9 mouse cellular contexts compared by ENCODE assay signal in the genomic region with DNA sequence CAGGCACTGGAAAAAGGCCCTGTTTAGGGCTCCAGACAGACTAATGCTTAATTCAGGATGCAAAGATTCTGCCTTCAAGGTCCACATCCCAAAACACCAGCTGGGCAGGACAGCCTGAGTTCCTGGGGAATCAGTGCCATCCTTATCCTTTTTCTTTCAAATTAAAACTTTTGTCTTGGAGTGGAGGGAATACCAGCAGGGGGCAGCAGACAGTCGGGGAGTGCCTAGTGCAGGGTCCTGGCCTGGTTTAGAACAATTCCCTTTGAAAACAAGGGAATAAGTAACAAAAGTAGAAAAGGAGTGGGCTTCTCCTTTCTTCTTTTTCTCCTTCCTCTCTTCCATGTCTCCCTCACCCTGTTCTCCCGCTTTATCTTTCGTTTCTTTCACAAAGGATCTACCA. TPM values are rescaled to one million over a fixed set of nuclear protein-coding genes. Genes with fewer than 3 reads are reported as not detected.
DNase-seq lines count a peak whose midpoint lies in the region; ATAC-seq and TF ChIP-seq lines count a peak whose summit lies in the region.
"Had no signal": no experiment of that assay in that cellular context is flagged by ENCODE, and none has a peak within 500 bp of the region (broad histone marks: within the 10 kb centered on the region; RNA-seq: fewer than 3 reads in every experiment).

No protein-coding gene starts in this region.

- H3K27ac ChIP-seq in bone marrow macrophage, adult 2 months (ENCODE audit: insufficient read depth, low read depth, low read length), result no peak overlapping the region
- H3K27ac ChIP-seq in thymus, adult 2 months (ENCODE audit: control insufficient read depth, insufficient read depth, low read length), result no peak overlapping the region
- H3K27ac ChIP-seq: lung, embryonic 15.5 days had no signal

- no peaks in the 10 kb centered on the region for H3K4me1 ChIP-seq in bone marrow macrophage, adult 2 months (ENCODE audit: control insufficient read depth, insufficient read depth, low read length)
- H3K4me1 ChIP-seq in thymus, adult 2 months (replicated peaks; ENCODE audit: control insufficient read depth, insufficient read depth, low read length), result no peaks in the 10 kb centered on the region
- H3K4me1 ChIP-seq: lung, embryonic 15.5 days had no signal

- no peak overlapping the region for H3K4me3 ChIP-seq in bone marrow macrophage, adult 2 months (ENCODE audit: insufficient read depth, low read length)
- H3K4me3 ChIP-seq in thymus, adult 2 months (ENCODE audit: control insufficient read depth, insufficient read depth, low read length), result no peak overlapping the region
- H3K4me3 ChIP-seq: lung, embryonic 15.5 days had no signal

- intact Hi-C loops in heart, postnatal 25 days (cut with DNase I), result loop anchor here (1.0 to 2.0 kb wide), 2 partner anchors 122 to 196 kb away; a partner anchor contains a TSS

- no peak for TF ChIP-seq POLR2A in bone marrow macrophage, adult 2 months (IDR thresholded peaks at IDR 0.05; ENCODE audit: borderline replicate concordance, low read depth, low read length)
- no peak for TF ChIP-seq POLR2A in thymus, adult 2 months (IDR thresholded peaks at IDR 0.05; ENCODE audit: control insufficient read depth, extremely low read depth, insufficient read depth, low read length, poor library complexity)

- H3K36me3 ChIP-seq in thymus, adult 2 months (ENCODE audit: control insufficient read depth, insufficient read depth, low read length), result no peaks in the 10 kb centered on the region
- H3K36me3 ChIP-seq: lung, embryonic 15.5 days had no signal

- peak; percentile 61; the same call in 1 of the 2 replicates for ATAC-seq in erythroblast, adult 5-6 weeks (replicated peaks; ENCODE audit: low FRiP score, poor library complexity, severe bottlenecking)

- 54% methylated on average over 3 of the region's 3 CpGs for WGBS in thymus, adult 2 months

- peak; percentile 61 for DNase-seq in heart, adult 8-10 months (ENCODE audit: low spot score)
- DNase-seq in heart, postnatal 25 days (ENCODE audit: low spot score), result no peak
- DNase-seq in CD4-positive helper T cell, adult 2 months (ENCODE audit: low read depth, low spot score), result peak; percentile 36
- DNase-seq in kidney, postnatal 4 days, result peak; percentile 90 to 93
- DNase-seq in mesoderm, embryonic 11.5 days (ENCODE audit: low read depth, low spot score), result peak; percentile 79
- peak; percentile 69 for DNase-seq in thymus, adult 2 months

- peak; percentile 85 for TF ChIP-seq CTCF in bone marrow macrophage, adult 2 months (IDR thresholded peaks at IDR 0.05; ENCODE audit: low read depth, low read length)
- peak; percentile 18; the same call in 1 of the 2 replicates for TF ChIP-seq CTCF in thymus, adult 2 months (IDR thresholded peaks at IDR 0.05; ENCODE audit: borderline replicate concordance, control insufficient read depth, extremely low read depth, insufficient read depth, low read length, poor library complexity)

- H3K27me3 ChIP-seq in thymus, adult 2 months (ENCODE audit: control insufficient read depth, insufficient read depth, low read length), result no peaks in the 10 kb centered on the region
- H3K27me3 ChIP-seq: lung, embryonic 15.5 days had no signal

RNA-seq across cellular contexts. Expression of a gene that starts 9.2 kb away (rescaled TPM):
- total RNA-seq in heart, adult 8-10 months (2022), result 10 to 100 TPM; 69.1 to 74.1 (median 72.8) TPM
- 10 to 100 TPM; 88.8 to 90.4 TPM for total RNA-seq in heart, postnatal 25 days (2021)
- 20.4 and 22.5 TPM in 2 replicates for polyA plus RNA-seq in bone marrow macrophage, adult 2 months (2012; ENCODE audit: insufficient read depth, insufficient read length, missing spikeins)
- not detected in 2 replicates for total RNA-seq in erythroblast, adult 5-6 weeks (2015; ENCODE audit: low replicate concordance)
- total RNA-seq in erythroblast, adult 5-6 weeks (2017; ENCODE audit: low replicate concordance), result 0.17 and 0.56 TPM in 2 replicates
- polyA plus RNA-seq in thymus, adult 2 months (2012; rRNA removed), result 5.8 and 9.6 TPM in 2 replicates

RNA-seq across cellular contexts. Expression of a gene that starts 19.2 kb away (rescaled TPM):
- 10 to 100 TPM; 11.6 to 22.2 (median 16.0) TPM for total RNA-seq in heart, adult 8-10 months (2022)
- 10 to 100 TPM; 14.3 to 18.4 TPM for total RNA-seq in heart, postnatal 25 days (2021)
- polyA plus RNA-seq in bone marrow macrophage, adult 2 months (2012; ENCODE audit: insufficient read depth, insufficient read length, missing spikeins), result 16.5 TPM in 2 replicates
- 5.6 and 8.5 TPM in 2 replicates for total RNA-seq in erythroblast, adult 5-6 weeks (2015; ENCODE audit: low replicate concordance)
- total RNA-seq in erythroblast, adult 5-6 weeks (2017; ENCODE audit: low replicate concordance), result 2.9 and 9.5 TPM in 2 replicates
- polyA plus RNA-seq in thymus, adult 2 months (2012; rRNA removed), result 27.6 and 30.1 TPM in 2 replicates

RNA-seq across cellular contexts. Expression of a gene that starts 44.3 kb away (rescaled TPM):
- total RNA-seq in heart, adult 8-10 months (2022), result 10 to 100 TPM; 17.0 to 21.7 (median 20.5) TPM
- 10 to 100 TPM; 23.1 to 25.6 TPM for total RNA-seq in heart, postnatal 25 days (2021)
- polyA plus RNA-seq in bone marrow macrophage, adult 2 months (2012; ENCODE audit: insufficient read depth, insufficient read length, missing spikeins), result 9.0 and 11.2 TPM in 2 replicates
- total RNA-seq in erythroblast, adult 5-6 weeks (2015; ENCODE audit: low replicate concordance), result 5.9 and 13.1 TPM in 2 replicates
- 12.7 and 21.5 TPM in 2 replicates for total RNA-seq in erythroblast, adult 5-6 weeks (2017; ENCODE audit: low replicate concordance)
- polyA plus RNA-seq in thymus, adult 2 months (2012; rRNA removed), result 14.2 and 16.3 TPM in 2 replicates

Comparison
In these comparisons a context has a peak if more than half of its experiments do, and no peak if none do; other contexts are left out.
1. RNA of a gene that starts 9.2 kb away (total RNA-seq): 88.8 to 90.4 TPM in heart, postnatal 25 days and 69.1 to 74.1 TPM in heart, adult 8-10 months; 0.17 to 0.56 TPM in erythroblast, adult 5-6 weeks; every median in the first group is over 10 times any median in the second.